Comparison of ENCODE assay signal across 11 mouse cellular contexts in the genomic region with DNA sequence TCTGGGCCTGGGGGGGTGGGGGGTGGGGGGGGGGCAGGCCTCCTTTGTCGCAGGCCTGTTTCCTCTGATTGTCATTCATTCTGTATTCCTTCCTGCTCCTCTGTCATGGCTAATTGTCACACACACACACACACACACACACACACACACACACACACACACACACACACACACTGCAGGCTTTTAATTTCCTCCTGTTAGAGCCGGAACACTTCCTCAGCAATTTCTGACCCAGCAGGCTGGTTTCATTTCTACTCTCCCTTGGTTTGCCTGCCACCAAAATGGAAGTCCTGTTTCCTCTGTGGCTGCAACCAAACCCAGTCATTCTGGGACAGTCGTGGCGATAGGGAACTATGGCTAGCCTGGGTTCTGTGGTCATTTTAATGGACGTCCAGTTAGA.
DNase-seq lines count a peak whose midpoint lies in the region; ATAC-seq lines count a peak whose summit lies in the region.
"Had no signal": no experiment of that assay in that cellular context is flagged by ENCODE, and none has a peak within 500 bp of the region (broad histone marks: within the 10 kb centered on the region; RNA-seq: fewer than 3 reads in every experiment).

No protein-coding gene starts in this region.

- no peaks in the 10 kb centered on the region for H3K36me3 ChIP-seq in heart, embryonic 13.5 days
- H3K36me3 ChIP-seq: limb, embryonic 15.5 days had no signal

- peak overlapping the region; percentile 82 for H3K27ac ChIP-seq in heart, embryonic 13.5 days (replicated peaks)
- H3K27ac ChIP-seq: limb, embryonic 15.5 days had no signal

- H3K9me3 ChIP-seq in heart, embryonic 13.5 days = no peaks in the 10 kb centered on the region
- H3K9me3 ChIP-seq: limb, embryonic 15.5 days had no signal

- peaks cover 61% of the 10 kb centered on the region for H3K4me1 ChIP-seq in heart, embryonic 13.5 days

- peak overlapping the region; percentile 67 for H3K4me2 ChIP-seq in heart, embryonic 13.5 days
- H3K4me2 ChIP-seq: limb, embryonic 15.5 days had no signal

- peak; percentile 7 for DNase-seq in layer of hippocampus, adult 11-12 months (ENCODE audit: low spot score)
- no peak for DNase-seq in layer of hippocampus, postnatal 36 days
- peak; percentile 66 to 74 for DNase-seq in kidney, postnatal 36 days
- no peak for DNase-seq in thymus, postnatal 4 days
- no peak for DNase-seq in layer of hippocampus, postnatal 10 days (ENCODE audit: low spot score in 2 of 2)
- DNase-seq in left cerebral cortex, postnatal 10 days (ENCODE audit: extremely low spot score in 1 of 2, low spot score in 2 of 2) = no peak

- no peaks in the 10 kb centered on the region for H3K27me3 ChIP-seq in heart, embryonic 13.5 days (replicated peaks)

- H3K9ac ChIP-seq in heart, embryonic 13.5 days = peak overlapping the region; percentile 68
- H3K9ac ChIP-seq: limb, embryonic 15.5 days had no signal

- WGBS in heart, embryonic 13.5 days = 22% methylated on average over 5 of the region's 5 CpGs

- no peak for ATAC-seq in heart, embryonic 13.5 days (ENCODE audit: extremely low read depth, insufficient number of reproducible peaks, low FRiP score, low TSS enrichment)
- ATAC-seq in megakaryocyte, adult 5-6 weeks (ENCODE audit: poor library complexity, severe bottlenecking) = peak; percentile 79
- ATAC-seq: hindbrain, embryonic 16.5 days had no signal

- intact Hi-C loops in left cerebral cortex, postnatal 10 days (cut with DNase I) = no loop called here

- H3K4me3 ChIP-seq in heart, embryonic 13.5 days = peak overlapping the region; percentile 42
- H3K4me3 ChIP-seq: erythroblast, embryonic 14.5 days; limb, embryonic 15.5 days had no signal

Comparison
In these comparisons a context has a peak if more than half of its experiments do, and no peak if none do; other contexts are left out.
1. DNase-seq: peak in layer of hippocampus, adult 11-12 months (single experiment) and kidney, postnatal 36 days (2 of 2); none in layer of hippocampus, postnatal 36 days (0 of 2), thymus, postnatal 4 days (single experiment), layer of hippocampus, postnatal 10 days (0 of 2) and left cerebral cortex, postnatal 10 days (0 of 2).